Comparison of ENCODE assay signal across 24 mouse cellular contexts in the genomic region with DNA sequence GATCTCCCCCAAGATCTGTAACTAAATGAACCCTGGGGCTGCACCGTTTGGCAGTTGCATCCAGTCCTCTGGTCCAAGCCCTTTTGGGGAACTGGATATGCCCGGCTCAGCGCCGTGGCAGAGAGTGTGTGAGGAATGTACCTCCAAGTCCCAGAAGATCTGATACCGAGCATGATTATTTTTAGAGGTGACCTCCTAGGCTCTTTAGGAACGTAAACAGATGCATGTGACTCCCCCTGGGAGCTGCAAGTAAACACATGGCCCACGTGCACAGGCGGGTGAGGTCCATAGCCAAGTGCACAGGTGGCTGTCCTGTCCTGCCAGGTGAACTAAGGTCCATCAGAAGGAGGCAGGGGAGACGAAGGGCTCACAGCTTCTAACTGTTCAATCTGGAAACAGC.
DNase-seq lines count a peak whose midpoint lies in the region; ATAC-seq and TF ChIP-seq lines count a peak whose summit lies in the region.
"Had no signal": no experiment of that assay in that cellular context is flagged by ENCODE, and none has a peak within 500 bp of the region (broad histone marks: within the 10 kb centered on the region; RNA-seq: fewer than 3 reads in every experiment).

No protein-coding gene starts in this region.

- WGBS in cerebellum, adult 2 months = 26% methylated on average over 9 of the region's 9 CpGs
- 51% methylated on average over 9 of the region's 9 CpGs for WGBS in kidney, adult 2 months
- WGBS in kidney, embryonic 16.5 days = 72% methylated on average over 9 of the region's 9 CpGs

- TF ChIP-seq CTCF in cerebellum, adult 2 months (IDR thresholded peaks at IDR 0.05; ENCODE audit: borderline replicate concordance, insufficient read depth, low read depth, low read length) = no peak
- no peak for TF ChIP-seq CTCF in kidney, adult 2 months (conservative IDR thresholded peaks at IDR 0.05; ENCODE audit: insufficient read depth, insufficient read length, low read depth, low read length)

- H3K4me1 ChIP-seq in cerebellum, adult 2 months (ENCODE audit: control insufficient read depth, insufficient read depth, low read length) = no peaks in the 10 kb centered on the region
- no peaks in the 10 kb centered on the region for H3K4me1 ChIP-seq in kidney, adult 2 months (ENCODE audit: control insufficient read depth, insufficient read depth, low read length)
- H3K4me1 ChIP-seq in kidney, embryonic 16.5 days (ENCODE audit: insufficient read depth, low read length) = no peaks in the 10 kb centered on the region
- H3K4me1 ChIP-seq: embryonic facial prominence, embryonic 15.5 days; forebrain, embryonic 10.5 days; intestine, embryonic 15.5 days; limb, embryonic 12.5 days; liver, embryonic 13.5 days; megakaryocyte, embryonic 14.5 days had no signal

- H3K36me3 ChIP-seq in kidney, adult 2 months (ENCODE audit: control insufficient read depth, insufficient read depth, low read length) = no peaks in the 10 kb centered on the region
- no peaks in the 10 kb centered on the region for H3K36me3 ChIP-seq in kidney, embryonic 16.5 days (ENCODE audit: insufficient read depth, low read length)
- H3K36me3 ChIP-seq: embryonic facial prominence, embryonic 15.5 days; forebrain, embryonic 10.5 days; intestine, embryonic 15.5 days; limb, embryonic 12.5 days; liver, embryonic 13.5 days had no signal

- H3K9ac ChIP-seq in kidney, embryonic 16.5 days (replicated peaks; ENCODE audit: low read length) = no peak overlapping the region
- H3K9ac ChIP-seq: embryonic facial prominence, embryonic 15.5 days; hindbrain, embryonic 14.5 days; intestine, embryonic 15.5 days; limb, embryonic 12.5 days; liver, embryonic 13.5 days had no signal

- H3K27me3 ChIP-seq in cerebellum, adult 2 months (ENCODE audit: control insufficient read depth, insufficient read depth, low read length) = no peaks in the 10 kb centered on the region
- H3K27me3 ChIP-seq in kidney, adult 2 months (replicated peaks; ENCODE audit: control insufficient read depth, insufficient read depth, low read length) = no peaks in the 10 kb centered on the region
- no peaks in the 10 kb centered on the region for H3K27me3 ChIP-seq in kidney, embryonic 16.5 days (ENCODE audit: insufficient read depth, low read length)
- H3K27me3 ChIP-seq: embryonic facial prominence, embryonic 15.5 days; intestine, embryonic 15.5 days; limb, embryonic 12.5 days; liver, embryonic 13.5 days; megakaryocyte, embryonic 14.5 days had no signal

- ATAC-seq in kidney, embryonic 16.5 days (ENCODE audit: low FRiP score, low TSS enrichment) = no peak
- ATAC-seq: intestine, embryonic 15.5 days; lung, postnatal 0 days; midbrain, embryonic 16.5 days had no signal

- no peak overlapping the region for H3K27ac ChIP-seq in cerebellum, adult 2 months (ENCODE audit: insufficient read depth, low read length)
- peak overlapping the region; percentile 69; the same call in 1 of the 2 replicates for H3K27ac ChIP-seq in kidney, adult 2 months (ENCODE audit: insufficient read depth, low read depth, low read length)
- no peak overlapping the region for H3K27ac ChIP-seq in kidney, embryonic 16.5 days (ENCODE audit: low read length)
- H3K27ac ChIP-seq: embryonic facial prominence, embryonic 15.5 days; forebrain, embryonic 10.5 days; heart, adult 2 months; hindbrain, embryonic 14.5 days; intestine, embryonic 15.5 days; limb, embryonic 12.5 days; liver, embryonic 13.5 days had no signal

- peak; percentile 23 to 42 for DNase-seq in cerebellum, adult 2 months
- no peak for DNase-seq in cerebellum, adult 11 months
- DNase-seq in kidney, adult 2 months = peak; percentile 78
- peak; percentile 69 to 83 for DNase-seq in kidney, adult 8-10 months
- no peak for DNase-seq in adrenal gland, postnatal 4 days (ENCODE audit: low spot score in 2 of 2)
- no peak for DNase-seq in urinary bladder, postnatal 36 days (ENCODE audit: low spot score in 2 of 2)
- DNase-seq in T-cell, adult 2 months (ENCODE audit: low spot score) = no peak
- DNase-seq: adrenal gland, postnatal 10 days; embryo, embryonic 11 days; heart, adult 2 months; heart, postnatal 10 days; layer of hippocampus, adult 9-11 months; liver, embryonic 13.5 days; retina, postnatal 1 day; thymus, postnatal 36 days had no signal

- peaks cover 8% of the 10 kb centered on the region; the same call in 1 of the 2 replicates for H3K9me3 ChIP-seq in kidney, embryonic 16.5 days (ENCODE audit: low read length)
- H3K9me3 ChIP-seq: embryonic facial prominence, embryonic 15.5 days had no signal

- no peak for TF ChIP-seq POLR2A in cerebellum, adult 2 months (IDR thresholded peaks at IDR 0.05; ENCODE audit: borderline replicate concordance, insufficient read depth, low read length)
- TF ChIP-seq POLR2A in kidney, adult 2 months (IDR thresholded peaks at IDR 0.05; ENCODE audit: low read depth, low read length) = no peak

- H3K4me2 ChIP-seq in kidney, embryonic 16.5 days (replicated peaks; ENCODE audit: low read depth, low read length) = no peak overlapping the region
- H3K4me2 ChIP-seq: embryonic facial prominence, embryonic 15.5 days; hindbrain, embryonic 14.5 days; intestine, embryonic 15.5 days; limb, embryonic 12.5 days; liver, embryonic 13.5 days had no signal

- no peak overlapping the region for H3K4me3 ChIP-seq in cerebellum, adult 2 months (replicated peaks; ENCODE audit: insufficient read depth, low read depth, low read length)
- no peak overlapping the region for H3K4me3 ChIP-seq in kidney, adult 2 months (ENCODE audit: insufficient read depth, low read depth, low read length)
- H3K4me3 ChIP-seq in kidney, embryonic 16.5 days (ENCODE audit: low read length) = no peak overlapping the region
- H3K4me3 ChIP-seq: embryonic facial prominence, embryonic 15.5 days; forebrain, embryonic 10.5 days; heart, adult 2 months; intestine, embryonic 15.5 days; limb, embryonic 12.5 days; liver, embryonic 13.5 days; megakaryocyte, embryonic 14.5 days had no signal

Comparison
In these comparisons a context has a peak if more than half of its experiments do, and no peak if none do; other contexts are left out.
1. DNase-seq: peak in cerebellum, adult 2 months (2 of 2), kidney, adult 2 months (single experiment) and kidney, adult 8-10 months (2 of 2); none in cerebellum, adult 11 months (single experiment), adrenal gland, postnatal 4 days (0 of 2), urinary bladder, postnatal 36 days (0 of 2) and T-cell, adult 2 months (single experiment).